23 mouse cellular contexts compared by ENCODE assay signal in the genomic region with DNA sequence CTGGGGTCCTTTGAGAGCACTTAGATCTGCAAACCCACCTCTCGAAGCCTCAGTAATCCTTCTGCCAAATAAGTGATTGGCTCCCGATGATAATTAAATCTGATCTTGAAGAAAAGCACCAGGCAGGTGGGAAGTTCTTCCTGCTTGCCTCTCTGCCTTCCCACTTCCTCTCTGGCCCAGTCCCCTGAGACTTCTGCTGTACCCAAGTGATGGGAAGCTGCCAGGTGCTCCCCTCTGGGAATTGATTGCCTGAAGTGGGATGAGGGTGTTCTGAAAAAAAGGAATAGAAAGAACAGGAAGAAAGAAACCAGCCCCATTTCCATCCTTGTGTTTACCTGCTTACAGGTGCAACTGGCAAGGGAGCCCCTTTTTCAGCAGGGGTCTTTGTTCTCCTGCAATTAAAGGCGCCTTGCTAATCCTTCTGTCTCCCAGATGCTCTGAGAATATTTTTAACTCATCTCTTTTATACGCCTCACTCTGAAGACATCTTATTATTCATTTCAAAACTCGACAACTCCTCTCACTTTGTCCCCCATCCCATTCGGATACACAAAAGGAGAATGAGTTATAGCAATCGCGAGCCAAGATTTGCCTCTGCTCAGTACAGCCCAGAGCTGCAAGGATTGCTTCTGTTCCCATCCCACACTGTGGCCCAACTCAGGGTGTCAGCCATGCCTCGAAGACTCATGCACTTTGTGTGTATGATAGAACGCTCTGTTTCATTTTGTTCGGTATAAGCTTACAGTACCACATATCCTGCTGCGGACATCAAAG.
"Had no signal": no experiment of that assay in that cellular context is flagged by ENCODE, and none has a peak within 500 bp of the region (broad histone marks: within the 10 kb centered on the region; RNA-seq: fewer than 3 reads in every experiment).

No protein-coding gene starts in this region.

- H3K4me2 ChIP-seq: limb, embryonic 13.5 days; liver, embryonic 12.5 days; liver, embryonic 15.5 days; lung, embryonic 15.5 days; midbrain, embryonic 13.5 days; stomach, embryonic 15.5 days had no signal

- H3K4me3 ChIP-seq: limb, embryonic 10.5 days; limb, embryonic 13.5 days; liver, embryonic 12.5 days; liver, embryonic 15.5 days; lung, embryonic 15.5 days; megakaryocyte, embryonic 14.5 days; midbrain, embryonic 10.5 days; midbrain, embryonic 13.5 days; stomach, embryonic 15.5 days had no signal

- DNase-seq: kidney, adult 18-20 months; kidney, adult 9 months; kidney, postnatal 14 days; kidney, postnatal 4 days; liver; lung, adult 18-20 months; lung, postnatal 10 days; lung, postnatal 36 days; right cerebral cortex, postnatal 25 days; spleen, adult 18-20 months; thymus, adult 18-20 months; thymus, postnatal 36 days had no signal

- H3K27me3 ChIP-seq: limb, embryonic 13.5 days; liver, embryonic 12.5 days; liver, embryonic 15.5 days; lung, embryonic 15.5 days; megakaryocyte, embryonic 14.5 days; midbrain, embryonic 13.5 days; stomach, embryonic 15.5 days had no signal

- H3K9ac ChIP-seq: limb, embryonic 13.5 days; liver, embryonic 12.5 days; liver, embryonic 15.5 days; lung, embryonic 15.5 days; midbrain, embryonic 13.5 days; stomach, embryonic 15.5 days had no signal

- H3K27ac ChIP-seq: limb, embryonic 10.5 days; limb, embryonic 13.5 days; liver, embryonic 12.5 days; liver, embryonic 15.5 days; lung, embryonic 15.5 days; midbrain, embryonic 10.5 days; midbrain, embryonic 13.5 days; stomach, embryonic 15.5 days had no signal

- H3K36me3 ChIP-seq: limb, embryonic 10.5 days; limb, embryonic 13.5 days; liver, embryonic 12.5 days; liver, embryonic 15.5 days; lung, embryonic 15.5 days; midbrain, embryonic 10.5 days; midbrain, embryonic 13.5 days; stomach, embryonic 15.5 days had no signal

- H3K4me1 ChIP-seq: limb, embryonic 13.5 days; liver, embryonic 12.5 days; liver, embryonic 15.5 days; lung, embryonic 15.5 days; megakaryocyte, embryonic 14.5 days; stomach, embryonic 15.5 days had no signal

- H3K9me3 ChIP-seq: limb, embryonic 10.5 days; limb, embryonic 13.5 days; liver, embryonic 12.5 days; liver, embryonic 15.5 days; lung, embryonic 15.5 days; midbrain, embryonic 10.5 days; midbrain, embryonic 13.5 days; stomach, embryonic 15.5 days had no signal

- ATAC-seq: intestine, embryonic 16.5 days; liver, embryonic 12.5 days; midbrain, embryonic 13.5 days; midbrain, embryonic 16.5 days had no signal
